Mouse (Mus musculus) cortical plate, adult 2 months (tissue): ENCODE results near the gene Zscan22.

ENCODE experiments used
- CTCF ChIP-seq: fragments of 200-500 bp; IDR thresholded peaks from 2 replicates; pipeline ENCODE4 v1.5.1; 2011; ENCODE audit warnings: mild to moderate bottlenecking, control low read depth, low read length; ENCODE audit not compliant: insufficient read depth; ENCODE audit errors: extremely low read depth
- POLR2A ChIP-seq: fragments of 200-500 bp; IDR thresholded peaks from 2 replicates; pipeline ENCODE4 v1.6.1; 2011; ENCODE audit warnings: mild to moderate bottlenecking, low read length, control low read depth; ENCODE audit not compliant: insufficient read depth; ENCODE audit errors: extremely low read depth

DNA sequence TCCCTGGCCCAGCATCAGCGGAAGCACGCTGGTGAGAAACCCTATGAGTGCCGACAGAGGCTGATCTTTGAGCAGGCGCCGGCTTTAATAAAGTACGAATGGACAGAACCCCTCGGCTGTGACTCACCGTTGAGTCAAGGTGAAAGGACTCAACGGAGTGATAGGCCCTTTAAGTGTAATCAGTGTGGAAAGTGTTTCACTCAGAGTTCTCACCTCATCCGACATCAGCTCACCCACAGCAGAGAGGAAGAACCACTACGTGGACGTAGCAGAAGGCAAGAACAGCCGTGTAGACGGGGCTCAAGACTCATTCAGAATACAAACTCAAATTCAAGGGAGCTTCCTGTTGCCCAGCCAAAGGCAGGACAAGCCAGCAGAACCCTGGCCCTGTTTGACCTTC is 6.7 kb upstream of the Zscan22 start:
- TF ChIP-seq CTCF (no peak), POLR2A (no peak)
